Mouse (Mus musculus): ENCODE data around the gene Rap1b. TPM values are rescaled to one million over a fixed set of nuclear protein-coding genes. Genes with fewer than 3 reads are reported as not detected.

Gene Rap1b
- total RNA-seq, 2 experiments from 2014 or later = 59.7 to 61.2 TPM

DNA sequence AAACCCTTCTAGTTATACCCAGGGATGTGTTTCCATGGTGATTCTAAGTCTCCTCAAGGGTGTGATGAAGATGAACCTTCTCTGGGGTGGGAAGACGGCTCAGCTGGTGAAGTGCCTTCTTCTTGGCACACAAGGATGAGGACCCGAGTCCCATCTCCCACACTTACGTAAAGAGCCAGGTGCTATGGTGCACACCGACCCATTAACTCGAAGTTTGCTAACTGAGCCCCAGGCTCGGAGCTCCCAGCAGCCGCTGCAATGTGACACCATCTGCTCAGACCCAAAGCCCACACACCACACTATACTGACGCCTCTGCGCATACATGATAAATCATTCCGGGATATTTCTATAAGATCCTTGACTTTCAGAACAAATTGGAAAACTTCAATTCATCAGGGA lies 29.1 kb upstream of the Rap1b start:
- H3K27ac ChIP-seq = peak overlapping the region; percentile 76
- TF ChIP-seq CTCF (IDR thresholded peaks at IDR 0.05) = no peak
- intact Hi-C loops (cut with DNase I) = loop anchor here (1.0 kb wide), 1 partner anchor 31 kb away; no protein-coding TSS in a partner anchor

DNA sequence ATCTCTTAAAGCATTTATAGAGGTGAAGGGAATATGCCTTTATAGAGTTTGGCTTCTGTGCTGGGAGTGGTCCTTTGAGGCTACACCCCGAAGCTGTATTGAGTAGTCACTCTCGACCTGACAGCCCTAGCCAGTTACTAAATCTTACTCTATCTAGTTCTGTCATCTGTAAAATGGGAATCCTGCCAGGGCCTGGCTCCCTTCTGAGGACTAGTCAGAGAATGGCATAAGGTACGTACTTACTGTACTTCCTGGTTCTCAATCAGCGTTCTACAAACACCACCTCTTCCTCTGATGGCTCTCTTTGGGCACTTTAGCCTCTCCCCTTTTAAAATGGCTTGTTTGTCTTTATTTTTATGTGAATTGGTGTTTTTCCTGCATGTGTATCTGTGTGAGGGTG lies 28.1 kb upstream of the Rap1b start:
- DNase-seq (ENCODE audit: extremely low spot score in 1 of 2, low spot score in 2 of 2) = no peak
- TF ChIP-seq CTCF (IDR thresholded peaks at IDR 0.05) = no peak
- intact Hi-C loops (cut with DNase I) = no loop called here
- Histone ChIP-seq H3K4me3 (no peak overlapping the region), H3K27ac (peak overlapping the region; percentile 28; the same call in 1 of the 2 replicates)

More for the DNA sequence above, 29.1 kb upstream of the Rap1b start:
- H3K4me3 ChIP-seq = no peak overlapping the region
- DNase-seq (ENCODE audit: extremely low spot score in 1 of 2, low spot score in 2 of 2) = peak; percentile 50 to 63

DNA sequence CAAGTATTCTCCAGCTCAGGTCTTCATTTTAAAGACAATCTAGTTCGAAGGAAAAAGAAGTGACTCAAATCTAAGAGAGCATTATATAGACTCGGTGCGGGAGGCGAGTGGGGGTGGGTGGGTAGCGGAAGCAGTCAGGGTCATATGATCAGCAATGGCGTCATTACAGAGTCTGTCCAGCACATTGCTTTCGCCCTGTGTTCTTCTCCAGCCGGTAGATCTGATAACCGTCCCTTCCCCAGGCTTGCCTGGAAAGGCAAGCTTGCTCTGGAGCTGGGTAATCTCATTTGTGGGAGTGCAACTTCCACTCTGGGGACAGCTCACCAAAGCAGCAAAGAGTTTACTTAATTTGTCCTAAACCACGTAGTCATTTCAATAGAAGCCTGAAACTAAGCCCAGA lies 26.6 kb upstream of the Rap1b start:
- Histone ChIP-seq H3K27ac (no peak overlapping the region; the same call in 1 of the 2 replicates), H3K4me3 (no peak overlapping the region)
- intact Hi-C loops (cut with DNase I) = no loop called here
- TF ChIP-seq CTCF (IDR thresholded peaks at IDR 0.05) = no peak
- no peak for DNase-seq (ENCODE audit: extremely low spot score in 1 of 2, low spot score in 2 of 2)

DNA sequence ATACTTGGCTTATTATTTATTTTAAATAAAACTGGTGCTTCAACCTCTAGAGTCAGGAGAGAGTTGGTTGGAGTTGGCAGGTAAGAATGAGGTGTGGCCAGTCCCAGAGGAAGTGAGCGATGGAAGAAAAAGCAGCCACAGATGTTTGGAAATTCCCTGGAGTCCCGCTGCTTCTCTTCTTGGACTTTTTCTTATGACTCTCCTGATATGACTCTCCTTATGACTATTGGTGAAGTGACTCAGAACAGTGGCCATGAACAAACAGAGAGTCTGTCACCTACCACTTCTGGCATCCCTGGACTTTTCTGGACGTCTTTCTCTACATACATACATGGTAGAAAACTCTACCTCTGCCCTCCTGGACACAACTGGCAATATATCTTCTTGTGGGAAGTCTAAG lies 21.5 kb upstream of the Rap1b start:
- no peak overlapping the region for H3K27ac ChIP-seq
- TF ChIP-seq CTCF (IDR thresholded peaks at IDR 0.05) = no peak
- DNase-seq (ENCODE audit: extremely low spot score in 1 of 2, low spot score in 2 of 2) = no peak
- intact Hi-C loops (cut with DNase I) = no loop called here
- H3K4me3 ChIP-seq = no peak overlapping the region

DNA sequence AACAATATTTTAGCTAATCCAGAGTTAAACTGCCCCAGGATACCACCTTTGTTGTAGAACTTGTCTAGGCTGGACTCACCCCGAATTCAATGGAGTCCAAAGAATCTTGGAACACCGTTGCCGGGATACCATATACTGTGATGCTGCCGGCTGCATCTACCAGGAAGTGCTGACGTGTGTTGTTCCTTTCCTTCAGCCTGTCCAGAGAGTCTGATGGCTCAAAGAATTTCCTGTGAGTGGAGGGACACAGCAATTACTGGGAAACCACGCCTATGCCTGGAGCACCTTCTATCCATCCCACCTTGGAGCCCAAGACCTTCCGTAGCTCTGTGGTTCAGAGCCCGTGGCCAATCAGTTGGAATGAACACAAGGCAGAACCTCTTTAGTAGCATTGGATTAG lies 20.8 kb upstream of the Rap1b start:
- no peak for TF ChIP-seq CTCF (IDR thresholded peaks at IDR 0.05)
- intact Hi-C loops (cut with DNase I) = no loop called here
- Histone ChIP-seq H3K27ac (no peak overlapping the region), H3K4me3 (no peak overlapping the region)
- DNase-seq (ENCODE audit: extremely low spot score in 1 of 2, low spot score in 2 of 2) = no peak

DNA sequence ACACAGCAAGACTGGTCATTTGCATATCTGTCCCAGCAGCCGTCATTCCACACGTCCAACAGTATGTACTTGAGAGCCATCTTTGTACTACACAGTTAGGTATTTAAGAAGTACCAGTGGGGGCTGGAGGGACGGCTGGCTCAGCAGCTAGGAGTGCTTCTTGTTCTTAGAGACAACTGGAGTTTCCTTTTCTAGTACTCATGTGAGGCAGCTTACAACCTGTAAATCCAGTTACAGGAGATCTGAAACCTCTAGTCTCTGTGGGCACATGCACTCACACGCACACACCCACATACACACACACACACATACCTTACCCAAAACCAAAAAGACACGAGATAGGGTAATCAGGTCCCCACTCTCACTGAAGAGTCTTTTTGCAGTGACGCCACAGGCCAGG lies 18.9 kb upstream of the Rap1b start:
- DNase-seq (ENCODE audit: extremely low spot score in 1 of 2, low spot score in 2 of 2) = no peak
- TF ChIP-seq CTCF (IDR thresholded peaks at IDR 0.05) = no peak
- intact Hi-C loops (cut with DNase I) = no loop called here

DNA sequence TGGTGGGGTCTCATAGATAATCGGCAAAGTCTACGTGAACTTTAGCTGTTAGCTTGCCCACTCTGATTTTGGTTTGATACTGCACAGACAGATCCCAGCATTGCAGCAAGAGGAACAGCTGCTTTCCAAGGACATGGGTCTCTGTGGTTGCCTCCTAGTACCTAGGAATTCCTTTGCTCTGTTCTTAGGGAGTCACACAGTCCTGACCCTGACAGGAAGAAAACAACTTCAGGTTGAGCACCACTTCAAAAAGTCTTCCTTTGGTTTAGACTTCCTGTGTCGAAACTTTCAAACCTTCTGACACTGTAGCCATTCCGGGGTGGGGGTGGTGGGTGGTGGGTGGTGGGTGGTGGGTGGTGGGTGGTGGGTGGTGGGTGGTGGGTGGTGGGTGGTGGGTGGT lies 18.4 kb upstream of the Rap1b start:
- Histone ChIP-seq H3K4me3 (no peak overlapping the region), H3K27ac (no peak overlapping the region)
- no peak for DNase-seq (ENCODE audit: extremely low spot score in 1 of 2, low spot score in 2 of 2)
- TF ChIP-seq CTCF (IDR thresholded peaks at IDR 0.05) = no peak
- intact Hi-C loops (cut with DNase I) = no loop called here

More for the DNA sequence above, 18.9 kb upstream of the Rap1b start:
- Histone ChIP-seq H3K27ac (no peak overlapping the region), H3K4me3 (no peak overlapping the region)

DNA sequence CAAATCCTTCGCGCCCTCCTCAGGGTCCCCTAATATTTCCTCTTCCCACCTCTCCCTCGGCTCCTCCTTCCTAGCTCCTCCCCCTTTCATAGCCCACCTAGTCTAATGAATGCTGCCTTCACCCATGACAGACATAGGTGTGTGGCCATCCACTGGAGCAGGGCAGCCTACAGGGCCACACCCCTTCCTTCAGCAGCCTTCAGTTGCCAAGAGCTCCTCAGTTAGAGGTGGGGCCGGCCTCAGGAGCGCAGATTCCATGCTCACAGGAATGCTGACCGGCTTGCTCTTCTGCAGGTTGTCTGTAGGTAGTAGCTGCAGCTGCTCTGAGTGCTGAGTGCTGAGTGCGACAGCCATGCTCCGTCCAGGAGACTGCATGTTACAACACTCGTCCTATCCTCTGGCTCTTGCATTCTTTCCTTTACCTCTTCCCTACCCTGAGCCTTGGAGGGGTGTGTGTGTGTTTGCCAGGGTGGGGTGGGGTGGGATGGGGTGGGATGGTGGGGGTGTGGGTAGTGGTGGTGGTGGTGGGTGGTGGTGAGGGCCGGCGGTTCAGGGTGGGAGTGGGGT lies 16.3 kb upstream of the Rap1b start:
- Histone ChIP-seq H3K4me3 (no peak overlapping the region), H3K27ac (no peak overlapping the region)
- DNase-seq (ENCODE audit: extremely low spot score in 1 of 2, low spot score in 2 of 2) = no peak
- intact Hi-C loops (cut with DNase I) = no loop called here
- no peak for TF ChIP-seq CTCF (IDR thresholded peaks at IDR 0.05)

DNA sequence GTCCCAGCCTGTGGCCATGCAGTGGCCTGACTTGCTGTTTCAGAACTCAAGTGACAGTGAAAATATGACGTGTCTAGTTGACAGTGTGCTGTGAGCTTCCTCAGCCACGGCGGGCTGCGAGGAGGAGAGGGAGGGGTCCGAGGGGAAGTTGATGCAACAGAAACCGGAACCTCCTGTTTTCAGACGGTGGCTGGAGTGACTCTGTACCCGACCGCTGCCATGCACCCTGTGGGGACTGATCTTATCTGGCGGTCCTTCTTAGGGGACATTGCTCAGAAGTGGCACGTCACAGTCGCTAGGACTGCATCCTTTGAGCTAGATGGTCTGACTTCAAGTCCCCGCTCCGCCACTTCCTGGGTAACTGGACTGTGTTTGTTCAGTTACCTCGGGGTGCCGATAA lies 15.1 kb upstream of the Rap1b start:
- intact Hi-C loops (cut with DNase I) = no loop called here
- Histone ChIP-seq H3K4me3 (no peak overlapping the region), H3K27ac (0 out of 2 replicates have a peak overlapping the region, but pooled peaks have one; percentile 6)
- no peak for TF ChIP-seq CTCF (IDR thresholded peaks at IDR 0.05)
- no peak for DNase-seq (ENCODE audit: extremely low spot score in 1 of 2, low spot score in 2 of 2)

DNA sequence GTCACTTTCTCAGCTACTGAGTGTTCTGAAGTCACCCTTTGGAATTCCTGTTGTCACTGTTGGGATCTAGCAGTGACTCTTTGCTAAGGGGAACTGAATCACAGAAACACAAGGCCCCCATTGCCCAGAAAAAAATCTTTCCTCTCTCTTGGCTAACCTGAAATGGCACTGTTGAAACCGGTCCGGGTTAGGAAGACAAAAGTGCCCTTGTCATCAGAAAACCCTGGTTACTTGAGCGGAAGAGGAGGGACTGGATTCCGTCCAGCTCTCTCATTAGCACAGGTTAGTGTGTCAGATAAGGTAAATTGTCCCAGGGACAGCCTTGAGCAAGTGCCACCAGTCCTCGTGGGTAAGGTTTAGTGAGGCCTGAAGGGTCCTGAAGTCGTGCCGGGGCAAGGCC lies 14.5 kb upstream of the Rap1b start:
- Histone ChIP-seq H3K4me3 (no peak overlapping the region), H3K27ac (0 out of 2 replicates have a peak overlapping the region, but pooled peaks have one; percentile 6)
- intact Hi-C loops (cut with DNase I) = no loop called here
- no peak for TF ChIP-seq CTCF (IDR thresholded peaks at IDR 0.05)
- DNase-seq (ENCODE audit: extremely low spot score in 1 of 2, low spot score in 2 of 2) = no peak

DNA sequence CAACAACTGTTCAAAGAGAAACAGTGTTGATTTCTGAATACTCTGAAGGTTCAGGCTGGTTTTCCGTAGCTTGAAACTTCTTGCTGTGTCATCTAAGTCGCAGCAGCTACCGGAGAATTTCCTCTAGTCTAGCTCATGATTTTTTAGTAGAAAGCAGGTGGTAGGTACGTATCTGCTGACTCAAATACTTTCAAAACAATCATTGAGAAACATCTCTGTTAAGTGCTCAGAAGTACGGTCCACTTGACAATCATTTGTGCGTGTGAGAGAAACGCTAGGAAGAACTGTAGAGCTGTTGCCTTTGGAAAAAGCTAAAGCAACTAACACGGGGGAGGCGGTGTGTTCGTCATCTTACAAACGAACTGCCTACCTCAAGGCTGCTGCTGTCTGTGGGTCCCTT lies 14.0 kb upstream of the Rap1b start:
- intact Hi-C loops (cut with DNase I) = no loop called here
- Histone ChIP-seq H3K27ac (no peak overlapping the region), H3K4me3 (no peak overlapping the region)
- TF ChIP-seq CTCF (IDR thresholded peaks at IDR 0.05) = no peak
- DNase-seq (ENCODE audit: extremely low spot score in 1 of 2, low spot score in 2 of 2) = no peak

DNA sequence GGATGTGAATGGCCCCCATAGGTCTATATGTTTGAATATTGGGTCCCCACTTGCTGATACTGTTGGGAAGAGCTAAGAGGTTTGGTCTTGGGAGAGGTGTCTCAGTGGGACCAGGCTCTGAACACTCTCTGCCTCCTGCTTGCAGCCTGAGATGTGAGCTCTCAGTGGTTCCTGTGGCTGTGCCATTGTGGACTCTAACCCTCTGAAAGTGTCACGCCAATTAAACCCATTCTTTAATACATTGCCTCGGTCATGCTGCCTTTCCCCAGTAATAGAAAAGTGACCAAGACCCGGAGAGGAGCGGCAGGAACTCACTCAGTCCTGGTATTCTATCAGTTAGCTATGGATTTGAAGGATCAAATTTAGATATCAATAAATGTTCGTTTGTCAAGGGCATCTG lies 12.4 kb upstream of the Rap1b start:
- no peak overlapping the region for H3K4me3 ChIP-seq
- no peak for DNase-seq (ENCODE audit: extremely low spot score in 1 of 2, low spot score in 2 of 2)
- intact Hi-C loops (cut with DNase I) = no loop called here
- no peak overlapping the region for H3K27ac ChIP-seq
- no peak for TF ChIP-seq CTCF (IDR thresholded peaks at IDR 0.05)

DNA sequence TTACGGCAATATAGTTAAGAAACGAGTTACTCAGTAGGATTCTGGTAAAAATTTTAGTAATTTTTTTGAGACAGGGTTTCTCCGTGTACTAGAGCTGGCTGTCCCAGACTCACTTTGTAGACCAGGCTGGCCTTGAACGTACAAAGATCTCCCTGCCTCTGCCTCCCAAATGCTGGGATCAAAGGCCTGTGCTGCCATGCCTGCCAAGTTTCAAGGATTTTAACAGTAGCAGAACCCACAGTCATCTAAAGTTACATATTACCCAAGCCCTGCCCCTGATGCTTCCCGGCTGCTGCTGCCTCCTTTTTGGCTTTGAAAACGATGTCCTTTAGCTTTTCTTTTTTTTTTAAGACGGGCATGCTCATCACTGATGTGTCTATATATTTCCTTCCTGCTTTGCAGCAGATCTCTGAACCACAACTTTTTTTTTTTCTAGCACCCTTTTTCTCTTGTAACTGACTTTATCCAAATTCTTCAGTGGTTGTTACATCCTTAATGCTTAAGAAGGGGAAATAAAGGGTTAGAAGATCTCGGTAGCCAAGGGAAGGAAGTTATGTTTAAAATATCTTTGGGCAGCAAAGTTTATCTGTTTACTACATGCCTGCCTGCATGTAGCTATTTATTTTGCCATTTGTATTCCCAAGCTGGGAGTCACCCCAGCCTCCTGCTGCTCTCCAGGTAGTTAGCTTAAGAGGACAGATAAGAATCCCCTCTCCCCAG lies 10.3 kb upstream of the Rap1b start:
- no peak for TF ChIP-seq CTCF (IDR thresholded peaks at IDR 0.05)
- H3K27ac ChIP-seq = no peak overlapping the region
- intact Hi-C loops (cut with DNase I) = no loop called here
- H3K4me3 ChIP-seq = no peak overlapping the region
- no peak for DNase-seq (ENCODE audit: extremely low spot score in 1 of 2, low spot score in 2 of 2)
